Mouse (Mus musculus) R1 (cell line): ENCODE results near the gene 4930442H23Rik.

Experiments
- DNase-seq: peaks from one replicate; pipeline ENCODE4 v3.0.0-alpha.2; 2018; ENCODE audit warnings: low read depth, low spot score

Gene 4930442H23Rik

GRCm38 (mm10) chr10:81145307-81145706 is 38.3 kb downstream of the 4930442H23Rik start:
- no peak for DNase-seq

- no peak for DNase-seq
These were observed 39.0 kb downstream of the 4930442H23Rik start for GRCm38 (mm10) chr10:81144667-81145066.

- no peak for DNase-seq
These were observed 39.7 kb downstream of the 4930442H23Rik start for GRCm38 (mm10) chr10:81143845-81144437.

- DNase-seq: no peak
These were observed 40.5 kb downstream of the 4930442H23Rik start for GRCm38 (mm10) chr10:81143157-81143633.

GRCm38 (mm10) chr10:81142551-81142981 is 41.1 kb downstream of the 4930442H23Rik start:
- no peak for DNase-seq

GRCm38 (mm10) chr10:81141455-81142210 is 42.0 kb downstream of the 4930442H23Rik start:
- peak; percentile 82 for DNase-seq

GRCm38 (mm10) chr10:81140717-81141454 is 42.8 kb downstream of the 4930442H23Rik start:
- peak; percentile 69 for DNase-seq

GRCm38 (mm10) chr10:81140005-81140404 is 43.6 kb downstream of the 4930442H23Rik start:
- DNase-seq: no peak

- DNase-seq: no peak
These were observed 44.2 kb downstream of the 4930442H23Rik start for GRCm38 (mm10) chr10:81139529-81139846.

- no peak for DNase-seq
These were observed 44.7 kb downstream of the 4930442H23Rik start for GRCm38 (mm10) chr10:81138821-81139528.

- peak; percentile 65 for DNase-seq
These were observed 45.4 kb downstream of the 4930442H23Rik start for GRCm38 (mm10) chr10:81138131-81138782.

GRCm38 (mm10) chr10:81137252-81138130 is 46.2 kb downstream of the 4930442H23Rik start:
- peak; percentile 99 for DNase-seq

- no peak for DNase-seq
These were observed 46.9 kb downstream of the 4930442H23Rik start for GRCm38 (mm10) chr10:81136706-81137231.

GRCm38 (mm10) chr10:81135831-81136705 is 47.6 kb downstream of the 4930442H23Rik start:
- peak; percentile 57 for DNase-seq

- peak; percentile 52 for DNase-seq
These were observed 48.5 kb downstream of the 4930442H23Rik start, which contains the start of gene Zbtb7a for GRCm38 (mm10) chr10:81134966-81135681. TSS of gene Zbtb7a (plus strand) at chr10:81135220.

- DNase-seq: peak; percentile 79
These were observed 49.5 kb downstream of the 4930442H23Rik start for GRCm38 (mm10) chr10:81134181-81134587.
